Mouse (Mus musculus): ENCODE data around the gene Clpb. TPM values are rescaled to one million over a fixed set of nuclear protein-coding genes. Genes with fewer than 3 reads are reported as not detected.

Clpb gene
- total RNA-seq, 2 experiments from 2014 or later: 73.1 to 94.5 TPM

Other genes starting within 250 kb of the Clpb start
- 100 to 1,000 TPM; 163 to 207 TPM for gene Pde2a, start 241.9 kb upstream of the Clpb start, total RNA-seq (2021)
- not detected for gene Art2b, start 78.0 kb upstream of the Clpb start, total RNA-seq (2021)
- gene Phox2a, start 154.7 kb downstream of the Clpb start, total RNA-seq (2021): 10 to 100 TPM; 17.3 to 19.4 TPM
- gene Inppl1, start 174.6 kb downstream of the Clpb start, total RNA-seq (2021): 10 to 100 TPM; 81.8 to 82.2 TPM
- gene Folr2, start 193.6 kb downstream of the Clpb start, total RNA-seq (2021): 1 to 10 TPM; 2.1 to 7.1 TPM
- gene Anapc15, start 200.1 kb downstream of the Clpb start, total RNA-seq (2021): 10 to 100 TPM; 27.4 to 33.2 TPM
- gene Folr1, start 207.2 kb downstream of the Clpb start, total RNA-seq (2021): 1 to 10 TPM in 1 of 2 experiments, not detected in 1; 4.9 TPM
- gene Lamtor1, start 242.3 kb downstream of the Clpb start, total RNA-seq (2021): 100 to 1,000 TPM in 1 of 2 experiments, 10 to 100 TPM in 1; 99.1 to 110 TPM
- not detected for gene Tomt, start 242.7 kb downstream of the Clpb start, total RNA-seq (2021)

Data from adrenal gland, postnatal 36 days (tissue).